Mouse (Mus musculus) pancreas, adult 10 weeks (tissue): ENCODE data around the gene Plac9b. TPM values are rescaled to one million over a fixed set of nuclear protein-coding genes. Genes with fewer than 3 reads are reported as not detected.

ENCODE experiments used
- polyA plus RNA-seq: library from polyadenylated mRNA; stranded (reverse); fragments of 350-450 nt; fragmentation: Illumina TruSeq; extraction: RNeasy Lipid Tissue Mini Kit (QIAGEN cat#74804); gene quantifications from one replicate; pipeline ENCODE4 v1.2.3, GENCODE M21; 2015; ENCODE audit warnings: low read depth, low replicate concordance; ENCODE audit not compliant: insufficient read depth

Plac9b gene
- polyA plus RNA-seq, result 89.9 TPM

DNA sequence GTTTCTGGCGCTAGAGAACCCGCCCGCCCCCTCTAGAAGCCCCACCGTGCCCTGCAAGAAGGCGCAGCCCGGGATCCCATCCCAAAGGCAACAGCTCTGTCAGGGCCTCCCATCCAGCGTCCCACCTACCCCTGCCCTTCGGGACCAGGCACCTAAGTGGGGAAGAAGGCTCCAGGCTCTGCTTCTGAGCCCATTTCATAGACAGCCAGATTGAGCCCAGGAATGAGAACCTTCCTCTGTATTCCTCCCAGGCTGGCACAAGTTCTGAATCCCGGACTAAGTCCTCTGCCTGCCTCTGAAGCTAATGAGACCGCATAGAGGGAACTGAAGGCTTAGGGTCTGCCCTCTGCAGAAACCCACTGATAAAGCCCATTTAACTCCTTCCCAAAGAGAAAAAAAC, at the start of gene Plac9b:
TSS of gene Plac9b (minus strand) at position 101 of the 400 bp plus-strand sequence.

DNA sequence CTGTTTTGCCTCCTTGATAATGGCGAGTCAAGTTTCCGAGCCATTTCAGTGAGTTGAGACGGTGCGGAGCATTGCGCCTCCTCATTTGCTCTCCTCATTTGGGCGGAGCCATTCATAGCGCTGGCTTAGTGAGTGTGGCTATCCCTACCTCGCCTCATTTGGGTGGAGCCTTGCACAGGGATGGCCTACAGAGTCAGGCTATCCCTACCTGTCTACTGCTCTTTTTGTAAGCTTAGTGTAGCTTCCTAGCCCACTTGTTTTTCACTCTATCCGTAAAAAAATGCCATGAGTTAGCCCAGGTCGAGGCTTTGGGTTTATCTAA, 24.6 kb upstream of the Plac9b start, which contains the start of gene Tmem254b:
TSS of gene Tmem254b (minus strand) at position 116 of the 322 bp plus-strand sequence.

DNA sequence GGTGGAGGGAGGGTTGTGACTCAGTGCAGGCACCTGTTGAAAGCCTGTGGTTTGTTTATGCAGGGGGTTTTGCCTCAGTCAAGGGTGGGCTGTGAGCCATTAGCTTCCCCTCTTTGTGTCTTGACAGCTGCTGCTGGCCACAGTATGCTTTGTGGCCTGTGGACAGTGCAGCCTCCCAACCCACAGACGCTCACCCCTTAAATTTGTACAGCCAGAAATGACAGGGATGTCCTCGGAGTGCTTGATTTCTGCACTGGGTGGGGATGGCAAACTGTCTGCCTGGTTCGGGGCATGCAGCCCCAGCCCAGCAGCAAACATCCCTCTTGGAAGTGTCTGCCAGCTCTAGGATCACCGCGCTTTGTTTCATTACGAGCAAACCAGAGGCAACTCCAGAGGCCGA, 64.1 kb downstream of the Plac9b start, which contains the start of gene Duxbl2:
TSS of gene Duxbl2 (plus strand) at position 200 of the 400 bp plus-strand sequence.

Other genes with a start within 250 kb of the Plac9b start
- not detected for gene Cphx1, start 244.2 kb downstream of the Plac9b start, polyA plus RNA-seq
- gene Duxbl1, start 203.9 kb downstream of the Plac9b start, polyA plus RNA-seq, result 0.48 TPM
- 26.8 TPM for gene Gm9780, start 139.8 kb downstream of the Plac9b start, polyA plus RNA-seq
- gene Tmem254c, start 115.1 kb downstream of the Plac9b start, polyA plus RNA-seq, result 5.8 TPM
- gene Cphx2, start 101.0 kb downstream of the Plac9b start, polyA plus RNA-seq, result not detected
- 1.8 TPM for gene Cphx3, start 100.2 kb downstream of the Plac9b start, polyA plus RNA-seq
- not detected for gene Duxbl2, start 64.1 kb downstream of the Plac9b start, polyA plus RNA-seq
- 7.0 TPM for gene Tmem254b, start 24.6 kb upstream of the Plac9b start, polyA plus RNA-seq
- not detected for gene Duxbl3, start 75.5 kb upstream of the Plac9b start, polyA plus RNA-seq